Mouse (Mus musculus): Measurements from ENCODE around the gene Rps16. TPM values are rescaled to one million over a fixed set of nuclear protein-coding genes. Genes with fewer than 3 reads are reported as not detected.
A peak's percentile ranks its signal among the peaks of the same experiment; 100 is the strongest.

The Rps16 gene
- polyA plus RNA-seq, 1 experiment from 2014 or later, result 979 TPM

DNA sequence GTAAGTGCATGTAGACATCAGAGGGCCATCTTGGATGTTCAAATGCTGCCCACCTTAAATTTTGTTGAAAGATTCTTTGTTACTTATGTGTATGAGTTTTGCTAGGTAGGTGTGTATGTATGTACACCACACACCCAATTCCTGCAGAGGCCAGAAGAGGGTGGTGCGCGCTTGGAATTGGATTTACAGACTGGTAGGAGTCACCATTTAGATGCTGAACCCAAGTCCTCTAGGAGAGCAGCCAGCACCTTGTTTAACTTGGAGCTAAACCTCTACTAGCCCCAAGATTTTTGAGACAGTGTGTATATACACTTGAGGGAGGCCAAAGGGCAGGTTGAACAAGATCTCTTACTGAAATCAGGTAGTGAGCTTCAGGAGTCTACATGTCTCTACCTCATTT lies 2.8 kb downstream of the Rps16 start:
- 89% methylated on average over 2 of the region's 2 CpGs for WGBS
- H3K27ac ChIP-seq, result no peak overlapping the region
- no peaks in the 10 kb centered on the region for H3K27me3 ChIP-seq
- H3K4me1 ChIP-seq, result peaks cover 37% of the 10 kb centered on the region
- H3K36me3 ChIP-seq, result peaks cover 33% of the 10 kb centered on the region
- no peak overlapping the region for H3K4me3 ChIP-seq
- ATAC-seq (ENCODE audit: borderline replicate concordance, extremely low read depth, low FRiP score, low TSS enrichment), result no peak
- H3K4me2 ChIP-seq, result no peak overlapping the region
- no peaks in the 10 kb centered on the region for H3K9me3 ChIP-seq
- H3K9ac ChIP-seq, result no peak overlapping the region

DNA sequence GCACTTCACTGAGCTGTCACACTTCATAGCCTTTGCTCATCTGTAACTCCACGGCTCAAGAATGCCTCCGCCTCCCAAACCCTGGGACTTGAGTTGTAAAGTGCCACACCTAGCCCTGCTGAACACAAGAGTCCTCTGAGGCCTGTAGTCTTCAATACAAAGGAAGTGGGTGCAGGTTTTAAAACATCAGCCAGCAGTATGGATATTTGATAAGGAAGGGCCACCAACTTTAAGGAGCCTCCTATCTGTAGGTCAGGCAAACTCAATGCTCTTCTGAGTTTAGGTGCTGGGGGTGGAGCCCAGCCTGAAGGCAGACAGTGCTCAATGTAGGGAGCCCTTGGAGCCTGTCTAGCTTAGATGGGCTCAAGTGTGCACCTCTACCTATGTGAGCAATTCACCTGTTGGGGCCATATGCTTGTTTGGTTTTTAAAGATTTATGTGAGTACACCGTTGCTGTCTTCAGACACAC lies 3.7 kb downstream of the Rps16 start:
- WGBS, result 84% methylated on average over 3 of the region's 3 CpGs
- Histone ChIP-seq H3K36me3 (peaks cover 35% of the 10 kb centered on the region), H3K4me2 (no peak overlapping the region), H3K9ac (no peak overlapping the region), H3K27ac (no peak overlapping the region), H3K9me3 (no peaks in the 10 kb centered on the region), H3K27me3 (no peaks in the 10 kb centered on the region), H3K4me3 (no peak overlapping the region), H3K4me1 (peaks cover 45% of the 10 kb centered on the region)
- no peak for ATAC-seq (ENCODE audit: borderline replicate concordance, extremely low read depth, low FRiP score, low TSS enrichment)

DNA sequence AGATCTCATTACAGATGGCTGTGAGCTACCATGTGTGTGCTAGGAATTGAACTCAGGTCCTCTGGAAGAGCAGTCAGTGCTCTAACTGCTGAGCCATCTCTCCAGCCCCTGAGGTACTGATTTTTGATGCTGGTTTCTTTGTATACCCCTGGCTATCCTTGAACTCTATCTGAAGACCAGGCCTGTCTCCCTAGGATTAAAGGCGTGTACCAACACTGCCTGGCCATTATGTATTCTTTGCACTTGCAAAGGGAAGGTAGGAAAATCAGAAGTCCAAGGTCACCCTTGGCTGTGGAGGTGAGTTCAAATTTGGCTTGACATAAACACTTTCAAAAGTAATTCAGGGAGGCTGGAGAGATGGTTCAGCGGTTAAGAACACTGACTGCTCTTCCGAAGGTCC lies 4.1 kb downstream of the Rps16 start:
- H3K9me3 ChIP-seq, result no peaks in the 10 kb centered on the region
- no peak overlapping the region for H3K27ac ChIP-seq
- ATAC-seq (ENCODE audit: borderline replicate concordance, extremely low read depth, low FRiP score, low TSS enrichment), result no peak
- no peaks in the 10 kb centered on the region for H3K27me3 ChIP-seq
- peaks cover 41% of the 10 kb centered on the region for H3K4me1 ChIP-seq
- H3K9ac ChIP-seq, result no peak overlapping the region
- peaks cover 38% of the 10 kb centered on the region for H3K36me3 ChIP-seq
- H3K4me2 ChIP-seq, result no peak overlapping the region
- 86% methylated on average over 3 of the region's 3 CpGs for WGBS
- no peak overlapping the region for H3K4me3 ChIP-seq

DNA sequence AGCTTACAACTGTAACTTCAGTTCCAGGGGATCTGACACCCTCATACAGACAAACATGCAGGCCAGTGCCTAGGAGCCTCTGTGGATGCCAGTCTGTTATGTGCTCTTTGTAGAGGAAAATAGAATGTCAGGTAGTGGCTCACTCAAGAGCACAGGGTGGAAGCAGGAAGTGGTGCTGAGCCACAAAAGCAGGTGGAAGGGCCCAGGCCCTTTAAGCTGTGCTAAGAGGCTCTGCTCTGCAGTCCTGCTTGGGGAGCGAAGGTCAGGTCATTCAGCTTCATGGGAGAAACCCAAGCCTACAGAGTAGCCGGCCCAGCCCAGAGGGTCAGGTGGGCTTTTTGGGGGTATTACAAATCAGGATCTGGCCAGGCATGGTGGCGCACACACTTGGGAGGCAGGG lies 4.8 kb downstream of the Rps16 start:
- ATAC-seq (ENCODE audit: borderline replicate concordance, extremely low read depth, low FRiP score, low TSS enrichment), result no peak
- Histone ChIP-seq H3K4me1 (peaks cover 35% of the 10 kb centered on the region), H3K4me3 (no peak overlapping the region), H3K9me3 (no peaks in the 10 kb centered on the region), H3K27ac (no peak overlapping the region), H3K9ac (no peak overlapping the region), H3K36me3 (peaks cover 44% of the 10 kb centered on the region), H3K4me2 (no peak overlapping the region), H3K27me3 (no peaks in the 10 kb centered on the region)
- WGBS, result 76% methylated on average over 3 of the region's 3 CpGs

DNA sequence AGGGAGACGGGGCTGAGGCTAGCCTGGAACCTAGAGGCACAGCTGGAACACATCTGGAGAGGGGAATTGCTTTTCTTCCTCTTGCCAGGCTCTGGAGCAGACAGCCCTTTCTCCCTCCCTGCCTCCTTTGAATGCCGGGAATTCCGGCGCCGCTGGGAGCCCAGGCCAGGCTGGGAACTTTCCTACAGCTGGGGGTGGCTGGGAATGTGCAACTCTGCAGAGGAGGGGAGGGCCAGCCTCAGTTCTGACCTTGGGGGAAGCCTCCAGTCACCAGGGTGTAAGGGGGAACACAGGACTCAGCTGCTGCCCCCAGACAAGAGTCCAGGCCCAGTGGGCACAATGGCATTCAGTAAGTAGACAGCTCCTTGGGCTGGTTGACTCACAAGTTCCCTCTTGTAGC lies 6.5 kb downstream of the Rps16 start:
- no peaks in the 10 kb centered on the region for H3K9me3 ChIP-seq
- peaks cover 29% of the 10 kb centered on the region for H3K4me1 ChIP-seq
- no peak overlapping the region for H3K4me2 ChIP-seq
- H3K27ac ChIP-seq, result peak overlapping the region; percentile 85
- H3K36me3 ChIP-seq, result peaks cover 59% of the 10 kb centered on the region
- ATAC-seq (ENCODE audit: borderline replicate concordance, extremely low read depth, low FRiP score, low TSS enrichment), result peak; percentile 66
- H3K27me3 ChIP-seq, result no peaks in the 10 kb centered on the region
- WGBS, result 9% methylated on average over 5 of the region's 5 CpGs
- no peak overlapping the region for H3K4me3 ChIP-seq
- no peak overlapping the region; the same call in 1 of the 2 replicates for H3K9ac ChIP-seq

DNA sequence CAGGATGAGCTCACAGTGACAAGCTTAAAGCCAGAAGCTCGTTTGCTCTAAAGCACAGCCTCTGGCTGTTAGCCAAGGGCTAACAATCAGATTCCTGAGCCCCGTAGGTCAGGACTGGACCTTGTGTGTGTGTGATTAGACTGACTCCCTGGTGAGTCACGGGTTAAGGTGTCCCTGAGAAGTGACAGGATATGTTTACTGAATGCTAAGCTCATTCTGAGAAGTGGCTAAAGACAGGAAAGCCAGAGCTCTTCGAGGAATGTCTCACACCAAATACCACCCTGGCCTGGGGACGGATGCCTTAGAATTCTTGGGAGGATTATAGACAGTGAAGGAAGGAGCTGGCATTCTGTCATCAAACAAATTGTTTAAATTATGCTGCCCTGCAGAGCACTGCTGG lies 7.5 kb downstream of the Rps16 start:
- WGBS, result 3% methylated on average over 5 of the region's 5 CpGs
- 0 out of 2 replicates have a peak overlapping the region, but pooled peaks have one; percentile 0 for H3K4me2 ChIP-seq
- no peak overlapping the region for H3K4me3 ChIP-seq
- H3K27me3 ChIP-seq, result no peaks in the 10 kb centered on the region
- no peak overlapping the region for H3K9ac ChIP-seq
- no peaks in the 10 kb centered on the region for H3K9me3 ChIP-seq
- peaks cover 54% of the 10 kb centered on the region for H3K36me3 ChIP-seq
- H3K4me1 ChIP-seq, result peaks cover 26% of the 10 kb centered on the region
- H3K27ac ChIP-seq, result peak overlapping the region; percentile 85
- ATAC-seq (ENCODE audit: borderline replicate concordance, extremely low read depth, low FRiP score, low TSS enrichment), result no peak

DNA sequence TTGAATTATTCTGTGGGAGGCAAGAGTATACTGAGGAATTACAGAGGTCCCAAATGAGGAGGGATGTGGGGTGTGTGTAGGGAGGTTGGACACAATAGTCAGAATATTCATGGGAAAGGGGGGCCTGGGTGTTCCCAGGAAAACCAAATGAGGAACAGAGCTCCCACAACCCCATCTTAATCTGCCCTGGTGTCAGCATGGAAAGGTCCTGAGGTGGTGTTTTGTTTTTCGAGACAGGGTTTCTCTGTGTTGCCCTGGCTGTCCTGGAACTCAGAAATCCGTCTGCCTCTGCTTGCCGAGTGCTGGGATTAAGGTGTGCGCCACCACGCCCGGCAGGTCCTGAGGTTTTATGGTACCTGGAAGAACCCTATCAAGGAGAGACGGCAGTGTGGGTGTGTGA lies 8.0 kb downstream of the Rps16 start:
- Histone ChIP-seq H3K27me3 (no peaks in the 10 kb centered on the region), H3K4me1 (peaks cover 26% of the 10 kb centered on the region), H3K9ac (no peak overlapping the region), H3K9me3 (no peaks in the 10 kb centered on the region), H3K4me3 (no peak overlapping the region), H3K27ac (peak overlapping the region; percentile 85), H3K36me3 (peaks cover 53% of the 10 kb centered on the region), H3K4me2 (no peak overlapping the region)
- no peak for ATAC-seq (ENCODE audit: borderline replicate concordance, extremely low read depth, low FRiP score, low TSS enrichment)
- 48% methylated on average over 7 of the region's 7 CpGs for WGBS

DNA sequence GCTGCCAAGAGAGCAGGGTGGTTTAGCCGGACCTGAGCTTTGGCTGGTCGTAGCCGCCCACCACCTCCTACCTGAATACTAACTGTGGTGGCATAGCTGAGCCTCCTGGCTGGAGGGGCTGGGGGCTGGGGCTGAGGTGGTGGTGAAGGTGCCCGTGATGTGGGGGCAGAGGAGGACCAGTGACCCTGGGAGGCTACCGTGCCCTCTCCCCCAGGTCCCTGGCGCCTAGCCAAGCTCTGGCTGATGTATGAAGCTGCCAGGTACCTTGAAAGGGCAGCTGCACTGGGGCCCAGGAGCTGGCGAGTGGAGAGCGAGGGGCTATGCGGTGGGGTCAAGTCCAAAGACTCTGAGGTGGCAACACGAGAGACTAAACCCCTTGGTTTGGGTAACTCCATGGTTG lies 9.4 kb downstream of the Rps16 start:
- H3K9me3 ChIP-seq, result no peaks in the 10 kb centered on the region
- H3K4me3 ChIP-seq, result no peak overlapping the region
- no peaks in the 10 kb centered on the region for H3K27me3 ChIP-seq
- H3K9ac ChIP-seq, result no peak overlapping the region
- 84% methylated on average over 10 of the region's 10 CpGs for WGBS
- H3K4me2 ChIP-seq, result no peak overlapping the region
- peaks cover 26% of the 10 kb centered on the region for H3K4me1 ChIP-seq
- ATAC-seq (ENCODE audit: borderline replicate concordance, extremely low read depth, low FRiP score, low TSS enrichment), result no peak
- peaks cover 54% of the 10 kb centered on the region for H3K36me3 ChIP-seq
- no peak overlapping the region for H3K27ac ChIP-seq

DNA sequence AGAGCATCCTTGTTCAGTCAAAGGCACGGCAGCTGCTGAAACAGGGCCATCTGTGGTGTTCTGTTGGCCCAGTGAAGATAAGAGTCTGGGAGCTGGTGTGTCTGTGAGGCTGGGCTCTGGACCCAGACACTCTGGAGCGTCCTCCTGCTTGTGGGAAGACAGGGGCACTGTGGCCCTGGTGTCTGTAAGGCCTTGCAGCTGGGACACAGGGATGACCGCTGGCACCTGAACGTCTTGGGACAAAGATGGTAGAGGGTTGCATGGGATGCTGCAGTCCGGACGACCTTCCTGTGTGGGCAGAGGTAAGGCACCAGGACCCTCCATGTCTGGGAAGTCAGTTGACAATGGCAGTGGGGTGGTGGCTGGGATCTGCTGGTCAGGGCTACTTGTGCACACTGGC lies 9.8 kb downstream of the Rps16 start:
- H3K27ac ChIP-seq, result no peak overlapping the region
- ATAC-seq (ENCODE audit: borderline replicate concordance, extremely low read depth, low FRiP score, low TSS enrichment), result no peak
- no peak overlapping the region for H3K4me2 ChIP-seq
- H3K36me3 ChIP-seq, result peaks cover 55% of the 10 kb centered on the region
- no peaks in the 10 kb centered on the region for H3K27me3 ChIP-seq
- H3K4me3 ChIP-seq, result no peak overlapping the region
- peaks cover 26% of the 10 kb centered on the region for H3K4me1 ChIP-seq
- H3K9me3 ChIP-seq, result no peaks in the 10 kb centered on the region
- H3K9ac ChIP-seq, result no peak overlapping the region
- 87% methylated on average over 6 of the region's 6 CpGs for WGBS

DNA sequence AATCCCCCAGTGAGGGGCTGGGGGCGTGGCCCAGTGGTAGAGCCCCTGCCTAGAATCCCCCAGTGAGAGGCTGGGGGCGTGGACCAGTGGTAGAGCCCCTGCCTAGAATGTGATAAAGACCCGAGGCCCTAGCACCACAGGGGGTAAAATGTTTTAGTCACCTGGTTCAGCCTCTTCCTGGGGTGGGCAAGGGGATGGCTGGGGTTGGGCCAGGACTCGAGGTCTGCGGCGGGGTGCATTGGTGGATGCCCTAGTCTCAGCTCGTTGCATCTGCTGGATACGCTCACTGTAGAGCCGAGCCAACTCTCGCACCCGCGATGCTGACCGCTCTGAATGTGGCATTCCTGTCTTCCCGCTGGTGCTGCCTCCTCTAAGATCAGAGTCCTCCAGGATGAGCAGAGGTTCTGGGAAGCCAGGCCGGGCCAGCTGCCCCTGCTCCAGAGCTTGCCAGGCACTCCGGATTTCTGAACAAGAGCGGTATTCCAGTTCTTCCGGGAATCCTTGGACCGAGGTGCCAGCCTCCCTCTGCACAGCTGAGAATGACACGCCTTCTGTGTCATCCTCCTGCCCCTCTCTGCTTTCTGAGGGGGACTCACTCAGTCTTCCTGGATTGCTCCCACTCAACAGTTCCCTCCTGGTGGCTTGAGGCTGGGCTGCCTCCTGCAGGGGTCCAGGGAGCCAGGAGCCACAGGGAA lies 11.3 kb downstream of the Rps16 start:
- Histone ChIP-seq H3K9me3 (no peaks in the 10 kb centered on the region), H3K27me3 (no peaks in the 10 kb centered on the region), H3K27ac (no peak overlapping the region), H3K36me3 (peaks cover 70% of the 10 kb centered on the region), H3K4me3 (no peak overlapping the region), H3K9ac (no peak overlapping the region), H3K4me1 (peaks cover 23% of the 10 kb centered on the region), H3K4me2 (no peak overlapping the region)
- 92% methylated on average over 20 of the region's 20 CpGs for WGBS
- no peak for ATAC-seq (ENCODE audit: borderline replicate concordance, extremely low read depth, low FRiP score, low TSS enrichment)

DNA sequence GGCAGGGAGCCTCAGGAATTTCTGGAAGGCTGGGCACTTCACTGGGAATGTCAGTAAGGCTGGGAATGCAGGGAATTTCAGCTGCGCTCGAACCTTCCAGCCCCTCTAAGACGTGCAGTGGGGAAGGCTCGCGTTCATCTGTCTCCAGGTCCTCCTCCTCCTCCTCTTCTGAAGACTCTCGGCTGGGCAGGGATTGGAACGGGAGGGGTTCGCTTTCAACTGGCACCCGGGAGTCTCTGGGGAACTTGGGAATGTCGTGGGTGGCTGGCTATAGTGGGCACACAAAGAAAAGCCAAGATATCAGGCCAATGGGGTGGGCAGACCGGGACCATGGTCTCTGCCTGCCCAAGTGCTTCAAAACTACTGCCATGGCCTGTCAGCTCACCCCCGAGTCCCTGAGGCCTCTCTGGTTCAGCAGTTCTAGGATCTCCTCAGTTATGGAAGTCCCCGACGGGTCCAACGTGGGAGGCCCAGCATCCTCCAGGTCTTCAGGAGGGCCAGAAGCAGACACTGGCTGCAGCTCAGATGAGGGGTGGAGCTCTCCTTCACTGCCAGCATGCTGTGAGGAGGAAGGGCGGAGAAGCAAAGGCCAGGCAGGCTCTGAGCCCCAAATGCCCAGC lies 12.1 kb downstream of the Rps16 start:
- 87% methylated on average over 16 of the region's 16 CpGs for WGBS
- Histone ChIP-seq H3K4me2 (no peak overlapping the region), H3K27me3 (no peaks in the 10 kb centered on the region), H3K4me1 (peaks cover 16% of the 10 kb centered on the region), H3K9ac (no peak overlapping the region), H3K36me3 (peaks cover 78% of the 10 kb centered on the region), H3K4me3 (no peak overlapping the region), H3K9me3 (no peaks in the 10 kb centered on the region), H3K27ac (no peak overlapping the region)
- ATAC-seq (ENCODE audit: borderline replicate concordance, extremely low read depth, low FRiP score, low TSS enrichment), result no peak

DNA sequence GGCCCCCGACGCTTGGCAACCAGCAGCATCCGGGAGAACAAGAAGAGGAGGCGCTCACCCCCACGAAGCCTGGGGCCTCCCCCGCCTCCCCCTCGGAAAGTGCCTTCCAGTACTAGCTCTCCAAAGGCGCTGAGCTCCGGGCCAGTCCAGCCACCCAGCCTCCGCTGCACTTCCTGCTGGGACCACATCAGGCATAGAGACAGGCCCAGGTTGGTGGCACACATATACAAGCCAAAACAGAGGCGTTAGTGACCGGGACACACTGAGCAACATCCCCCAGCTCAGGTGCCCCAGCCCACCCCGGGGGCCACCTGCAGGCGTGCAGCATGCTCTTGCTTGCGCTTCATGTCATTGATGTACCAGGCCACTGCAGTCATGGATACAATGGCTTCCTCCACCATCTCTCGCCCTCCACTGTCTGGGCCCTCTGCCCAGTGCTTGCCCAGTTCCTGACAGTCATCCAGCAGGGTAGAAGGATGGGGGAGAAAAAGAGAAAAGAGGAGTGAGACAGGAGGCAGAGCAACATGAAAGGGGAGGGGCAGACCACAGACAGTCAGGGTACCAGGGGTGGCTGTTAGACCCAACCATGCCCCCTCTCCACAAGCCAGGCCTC lies 17.3 kb downstream of the Rps16 start:
- no peak overlapping the region for H3K9ac ChIP-seq
- no peaks in the 10 kb centered on the region for H3K9me3 ChIP-seq
- H3K4me1 ChIP-seq, result peaks cover 14% of the 10 kb centered on the region
- H3K4me2 ChIP-seq, result no peak overlapping the region
- 91% methylated on average over 16 of the region's 16 CpGs for WGBS
- no peak overlapping the region for H3K4me3 ChIP-seq
- peaks cover 70% of the 10 kb centered on the region for H3K36me3 ChIP-seq
- no peaks in the 10 kb centered on the region for H3K27me3 ChIP-seq
- no peak for ATAC-seq (ENCODE audit: borderline replicate concordance, extremely low read depth, low FRiP score, low TSS enrichment)
- H3K27ac ChIP-seq, result no peak overlapping the region

All from lung, embryonic 15.5 days (tissue).